Mouse (Mus musculus) right cerebral cortex, postnatal 14 days (tissue): ENCODE results near the gene Nt5c2.
A peak's percentile ranks its signal among the peaks of the same experiment; 100 is the strongest.

Experiments
- DNase-seq: peaks from one replicate; pipeline ENCODE4 v3.0.0; 2022

Nt5c2 gene

DNA sequence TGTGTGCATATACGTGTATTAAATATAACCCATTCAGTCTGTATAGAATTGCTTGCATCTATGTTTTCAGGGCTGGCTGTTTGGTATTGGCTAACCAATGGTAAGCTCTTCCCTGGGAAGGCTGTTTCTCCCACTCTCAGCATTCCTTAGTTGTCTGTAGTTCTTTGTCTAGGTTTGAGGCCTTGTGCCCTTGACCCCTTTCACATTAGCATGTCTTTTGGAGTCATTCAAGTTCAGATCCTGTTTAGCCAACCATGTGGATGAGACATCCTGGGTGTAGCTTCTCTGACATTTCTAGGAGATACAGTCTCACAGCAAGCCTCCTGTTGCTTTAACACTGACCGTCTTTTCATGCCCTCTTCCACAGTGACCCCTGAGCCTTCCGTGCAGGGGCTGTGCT lies 178.9 kb downstream of the Nt5c2 start:
- DNase-seq: no peak

DNA sequence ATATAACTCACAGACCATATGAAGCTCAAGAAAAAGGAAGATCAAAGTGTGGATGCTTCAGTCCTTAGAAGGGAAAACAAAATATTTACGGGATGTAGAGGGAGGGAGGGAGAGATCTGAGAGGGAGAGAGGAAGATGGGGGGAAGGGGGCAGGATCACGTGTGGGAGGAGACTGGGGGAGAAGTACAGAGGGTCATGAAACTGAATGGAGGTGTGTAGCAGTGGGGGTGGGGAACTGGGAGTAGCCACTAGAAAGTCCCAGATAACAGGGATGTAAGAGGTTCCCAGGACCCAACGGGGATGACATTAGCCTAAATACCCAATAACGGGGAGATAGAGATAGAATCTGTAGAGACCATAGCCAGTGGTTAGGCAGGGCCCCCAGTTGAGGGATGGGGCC lies 179.6 kb downstream of the Nt5c2 start:
- DNase-seq: no peak

DNA sequence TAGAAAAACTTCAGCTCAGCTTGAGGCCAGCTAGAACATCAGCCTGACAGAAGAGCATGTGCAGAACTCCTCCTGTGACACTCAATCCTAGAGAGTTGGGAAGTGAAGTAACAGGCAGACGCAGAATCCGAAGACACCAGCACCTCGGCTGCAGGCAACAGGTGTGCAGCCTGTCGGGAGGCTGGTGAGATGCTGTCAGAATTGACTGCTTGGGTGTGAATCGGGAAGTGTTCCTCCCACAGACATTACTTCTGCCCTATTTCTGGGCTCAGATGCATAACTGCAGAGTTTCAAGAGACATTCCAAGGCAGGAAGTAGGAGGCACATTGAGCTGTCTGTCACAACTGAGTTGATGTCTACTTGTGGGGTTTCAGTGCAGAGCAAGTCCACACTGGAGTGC lies 180.7 kb downstream of the Nt5c2 start:
- DNase-seq: peak; percentile 28
